Mouse (Mus musculus) left cerebral cortex, postnatal 4 days (tissue): ENCODE data around the gene Far2. TPM values are rescaled to one million over a fixed set of nuclear protein-coding genes. Genes with fewer than 3 reads are reported as not detected.
"Not testable (repeated sequence)": the region's sequence is repeated elsewhere in the genome, so short reads cannot be mapped to it uniquely, and the experiment has no call there.

Experiments used
- DNase-seq: peaks from one replicate; pipeline ENCODE4 v3.0.0-alpha.2; 2022
- intact Hi-C: fragments of 180-260 bp; cut with DNase I; formaldehyde crosslinking; loops from one replicate; pipeline ENCODE4 v1.15.1; 2025
- total RNA-seq, 2 experiments: library from RNA; stranded (reverse); gene quantifications; 2 replicates each; pipeline ENCODE4 v1.2.3; 2021

The Far2 gene
- total RNA-seq, 2 experiments from 2014 or later: 39.6 to 42.5 TPM

DNA sequence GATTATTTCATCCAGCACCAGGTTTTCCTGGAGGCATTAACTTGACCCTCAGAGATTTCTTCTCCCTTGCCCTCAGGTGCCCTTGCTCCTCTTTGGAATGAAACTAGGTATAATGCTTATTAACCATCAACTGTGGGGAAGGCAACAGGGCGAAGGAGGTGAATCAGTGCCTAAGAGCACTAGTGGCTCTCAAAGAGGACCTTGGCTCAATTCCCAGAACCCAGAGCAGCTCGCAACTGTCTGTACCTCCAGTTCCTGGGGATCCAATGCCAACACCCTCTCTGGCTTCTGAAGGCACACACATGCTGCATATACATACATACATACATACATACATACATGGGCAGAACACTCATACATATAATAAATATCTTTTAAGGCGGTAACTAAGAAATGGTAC lies 69.8 kb downstream of the Far2 start:
- intact Hi-C loops: no loop called here

DNA sequence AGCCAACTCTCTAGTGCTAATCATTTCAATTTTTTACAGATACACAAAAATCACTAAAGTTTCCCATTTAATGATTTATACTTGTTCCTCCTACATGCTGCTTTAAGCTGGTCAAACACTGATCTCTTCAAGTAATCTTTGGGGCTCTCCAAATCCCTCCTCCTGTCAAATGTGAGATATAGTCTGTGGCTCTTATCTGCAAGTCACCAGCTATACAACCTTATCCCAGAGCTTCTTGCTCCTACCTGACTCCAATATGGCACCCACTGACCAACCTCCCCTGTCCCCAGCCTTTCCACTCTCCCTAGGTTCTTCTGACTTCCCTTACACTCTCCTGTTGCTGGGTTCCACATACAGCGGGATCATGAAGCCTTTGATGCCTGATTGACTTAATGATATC lies 70.6 kb downstream of the Far2 start:
- intact Hi-C loops: no loop called here
- no peak for DNase-seq

More for the DNA sequence above, 69.8 kb downstream of the Far2 start:
- no peak for DNase-seq

DNA sequence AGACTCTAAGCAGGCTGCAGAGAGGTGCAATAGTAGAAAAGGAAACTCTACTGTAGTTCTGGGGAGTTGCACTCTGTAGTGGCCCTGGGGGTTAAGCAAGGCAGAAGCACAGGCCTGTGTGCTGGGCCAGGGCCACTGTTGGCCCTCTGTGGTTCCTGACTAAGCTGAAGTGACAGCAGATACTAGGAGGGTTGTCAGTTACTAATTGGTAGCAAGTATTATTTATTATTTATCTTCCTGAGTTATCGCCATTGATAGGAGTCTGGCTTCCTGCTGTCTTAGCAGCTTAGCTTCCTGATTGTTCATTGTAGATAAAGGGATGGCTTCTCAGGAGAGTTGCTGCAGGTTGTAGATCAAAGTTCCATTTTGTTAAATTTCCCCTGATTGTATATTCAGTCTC lies 73.6 kb downstream of the Far2 start:
- intact Hi-C loops: no loop called here
- no peak for DNase-seq

DNA sequence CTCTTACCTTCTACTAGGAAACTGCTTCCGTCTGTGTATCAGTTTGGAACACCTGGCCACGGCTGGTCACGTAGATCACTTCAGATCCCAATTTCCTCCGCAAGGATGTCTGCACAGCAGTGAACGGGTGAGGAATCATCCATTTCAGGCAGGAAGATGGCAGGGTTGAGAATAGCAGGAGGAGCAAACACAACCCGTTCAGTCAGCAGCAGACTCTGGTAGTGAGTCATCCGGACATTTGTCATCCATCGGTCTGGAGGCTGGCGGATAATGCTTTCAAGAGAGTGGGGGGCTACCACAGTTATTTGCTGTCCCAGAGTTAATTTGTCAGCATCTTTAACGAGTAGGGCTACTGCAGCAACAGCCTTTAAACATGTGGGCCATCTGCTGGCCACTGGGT lies 79.8 kb downstream of the Far2 start:
- DNase-seq, intact Hi-C loops: not testable (repeated sequence)

DNA sequence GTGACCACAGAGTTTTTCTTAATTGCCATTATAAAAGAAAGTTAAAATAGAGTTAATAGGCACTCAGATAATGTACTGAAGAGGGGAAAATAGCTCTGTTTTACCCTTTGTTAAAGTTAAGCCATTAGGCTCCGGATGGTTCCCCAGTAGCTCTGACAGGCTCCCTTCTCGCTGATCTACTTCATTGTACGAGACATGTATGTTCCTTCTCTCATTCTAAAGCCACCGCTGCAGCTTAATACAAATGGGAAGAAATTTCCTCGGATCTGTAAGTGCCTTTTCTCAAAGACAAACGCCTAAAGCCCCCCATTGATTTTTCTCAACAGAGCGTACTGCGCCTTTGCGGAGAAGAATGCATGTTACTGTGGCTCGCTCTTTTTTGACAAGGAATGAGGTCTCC lies 85.3 kb downstream of the Far2 start:
- DNase-seq: no peak
- intact Hi-C loops: loop anchor here (10.0 kb wide), 1 partner anchor 178 kb away; no protein-coding TSS in a partner anchor

DNA sequence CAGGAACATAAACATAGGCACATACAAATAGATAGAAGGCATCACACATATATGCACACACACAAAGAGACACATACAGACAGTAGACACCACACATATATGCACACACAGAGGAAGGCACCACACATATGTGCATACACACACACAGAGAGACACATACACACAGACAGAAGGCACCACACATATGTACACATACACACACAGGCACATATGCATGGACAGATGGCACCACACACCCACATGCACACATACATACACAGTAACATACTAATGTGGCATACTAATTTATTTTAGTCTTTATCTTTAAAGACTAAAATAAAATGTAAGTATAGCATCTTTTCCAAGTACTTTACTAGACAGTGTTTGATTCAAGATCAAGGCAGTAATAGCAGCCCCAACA lies 86.5 kb downstream of the Far2 start:
- intact Hi-C loops: loop anchor here (10.0 kb wide), 1 partner anchor 179 kb away; no protein-coding TSS in a partner anchor
- no peak for DNase-seq

DNA sequence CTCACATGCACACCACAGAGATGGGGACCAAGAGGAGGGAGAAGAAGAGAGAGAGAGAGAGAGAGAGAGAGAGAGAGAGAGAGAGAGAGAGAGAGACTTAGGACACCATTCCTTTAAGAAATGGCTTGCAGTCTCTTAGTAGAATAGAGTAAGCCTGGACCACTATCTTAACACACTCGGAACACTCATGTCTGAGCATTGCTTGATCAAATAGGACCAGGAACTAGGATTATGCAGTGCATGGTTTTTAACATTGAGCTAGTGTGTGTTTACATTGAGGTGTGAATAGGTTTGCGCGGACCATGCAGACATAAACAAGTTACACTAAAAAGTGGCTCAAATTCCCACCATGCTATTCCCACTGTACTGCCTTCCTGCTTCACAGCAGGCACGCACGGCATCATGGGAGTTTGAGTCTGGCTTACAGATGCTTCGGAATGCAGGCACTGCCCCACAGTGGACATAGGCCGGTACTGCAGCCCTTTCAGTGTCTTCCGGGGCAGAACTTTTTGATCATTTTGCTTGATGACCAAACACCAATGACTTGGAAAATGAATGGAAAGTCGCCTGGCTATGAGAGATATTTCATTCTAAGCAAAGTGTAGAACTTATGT lies 88.8 kb downstream of the Far2 start:
- DNase-seq: peak; percentile 86
- intact Hi-C loops: loop anchor here (10.0 kb wide), 1 partner anchor 181 kb away; no protein-coding TSS in a partner anchor

DNA sequence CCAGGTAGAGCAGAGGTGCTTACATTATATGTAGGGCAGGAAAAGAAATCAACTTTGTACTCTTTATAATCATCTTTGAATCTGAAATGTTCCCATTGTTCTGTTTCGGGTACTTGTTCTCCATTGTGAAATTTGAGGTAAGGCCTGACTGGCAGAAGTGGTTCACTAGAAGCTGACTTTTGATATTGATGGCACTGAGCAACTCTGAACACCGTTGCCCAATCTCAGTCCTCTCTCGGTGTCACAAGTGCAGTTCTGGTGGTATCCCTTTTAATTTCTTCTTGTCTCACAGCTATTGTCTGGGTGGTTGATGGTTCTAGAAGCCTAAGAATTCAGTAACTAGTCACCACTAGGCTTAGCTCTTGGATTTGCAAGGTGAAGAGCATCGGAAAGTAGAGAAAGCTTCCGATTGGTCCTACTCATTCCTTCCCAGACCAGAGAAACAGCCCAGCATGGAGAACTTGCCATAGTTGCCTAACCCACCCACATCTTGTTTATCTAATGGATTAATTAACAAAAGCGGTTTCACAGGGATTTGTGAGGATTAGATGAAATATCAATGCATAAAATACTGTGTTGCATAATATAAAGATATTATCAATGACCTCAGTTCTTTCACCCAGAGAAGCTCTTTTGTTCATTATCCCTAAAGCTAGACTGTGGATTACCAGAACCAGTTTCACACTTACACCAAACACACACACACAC lies 92.4 kb downstream of the Far2 start:
- intact Hi-C loops: loop anchor here (10.0 kb wide), 1 partner anchor 185 kb away; no protein-coding TSS in a partner anchor
- no peak for DNase-seq

DNA sequence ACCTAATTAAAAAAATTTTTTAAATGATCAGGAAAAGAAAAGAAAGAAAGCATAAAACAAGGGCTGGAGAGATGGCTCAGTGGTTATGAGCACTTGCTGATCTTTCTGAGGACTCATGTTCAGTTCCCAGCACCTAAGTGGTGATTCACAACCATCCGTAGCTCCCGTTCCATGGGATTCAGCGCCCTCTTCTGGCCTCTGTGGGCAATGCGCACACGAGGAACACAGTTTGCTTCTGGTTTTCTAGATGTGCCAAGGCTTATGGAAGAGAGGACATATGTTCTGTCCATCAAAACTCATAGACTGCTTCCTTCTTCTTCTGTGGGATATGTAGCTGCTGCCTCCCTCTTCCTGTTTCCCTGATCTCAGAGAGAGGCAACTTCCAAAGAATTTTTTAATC lies 94.8 kb downstream of the Far2 start:
- DNase-seq: no peak
- intact Hi-C loops: no loop called here

DNA sequence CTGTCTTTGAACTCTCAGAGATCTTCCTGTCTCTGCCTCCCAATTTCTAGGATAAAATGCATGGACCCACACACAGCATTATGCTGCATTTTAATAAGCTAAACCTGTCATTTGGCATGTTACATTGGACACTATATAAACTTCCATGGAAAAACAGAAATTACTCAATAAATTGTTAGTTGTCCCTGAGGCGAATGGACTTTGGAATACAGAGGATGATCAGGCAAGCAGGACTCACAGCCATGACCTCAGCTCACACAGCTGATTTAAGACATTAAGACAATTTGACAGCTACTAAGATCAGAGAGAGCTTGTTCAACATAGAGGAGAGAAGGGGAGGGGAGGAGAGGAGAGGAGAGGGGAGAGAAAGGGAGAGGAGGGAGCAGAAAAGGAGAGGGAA lies 95.4 kb downstream of the Far2 start:
- intact Hi-C loops: no loop called here
- no peak for DNase-seq

DNA sequence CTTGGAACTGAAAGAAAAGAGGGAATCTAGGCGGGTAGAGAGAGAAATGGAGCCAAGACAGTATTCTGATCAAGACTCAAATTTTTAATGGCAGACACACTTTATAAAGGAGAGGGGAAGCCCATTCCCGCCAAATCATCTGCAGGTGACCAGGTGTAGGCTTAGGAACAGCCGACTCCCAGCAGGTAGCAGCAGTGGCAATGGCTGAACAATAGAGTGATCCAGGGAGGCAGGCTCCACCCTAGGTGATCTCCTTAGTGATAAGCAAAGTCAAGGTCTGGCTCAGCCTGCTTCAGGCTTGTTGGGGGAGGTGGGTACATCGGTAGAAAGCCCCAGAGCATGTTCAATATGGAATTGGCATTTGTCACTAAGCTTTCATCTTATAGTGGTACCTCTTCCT lies 105.2 kb downstream of the Far2 start:
- intact Hi-C loops, DNase-seq: not testable (repeated sequence)

DNA sequence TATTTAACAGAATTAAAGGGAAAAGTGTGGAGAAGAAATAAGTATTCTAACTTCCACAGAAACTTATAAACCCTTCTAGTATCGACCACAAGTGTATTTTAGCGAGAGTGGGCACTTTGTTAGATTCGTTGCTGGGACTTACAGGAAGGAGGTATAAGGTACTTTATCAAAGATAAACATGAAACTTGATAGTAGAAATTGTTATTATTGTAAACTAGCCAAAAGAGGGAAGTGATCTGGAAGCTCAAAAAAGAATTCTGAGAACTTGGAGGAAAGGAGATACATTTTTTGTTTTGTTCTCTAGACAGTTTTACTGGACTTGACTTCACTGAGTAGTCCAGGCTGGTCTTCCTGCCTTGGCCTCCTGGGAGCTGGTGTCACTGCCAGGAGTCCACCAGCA lies 125.8 kb downstream of the Far2 start:
- intact Hi-C loops: no loop called here
- no peak for DNase-seq

DNA sequence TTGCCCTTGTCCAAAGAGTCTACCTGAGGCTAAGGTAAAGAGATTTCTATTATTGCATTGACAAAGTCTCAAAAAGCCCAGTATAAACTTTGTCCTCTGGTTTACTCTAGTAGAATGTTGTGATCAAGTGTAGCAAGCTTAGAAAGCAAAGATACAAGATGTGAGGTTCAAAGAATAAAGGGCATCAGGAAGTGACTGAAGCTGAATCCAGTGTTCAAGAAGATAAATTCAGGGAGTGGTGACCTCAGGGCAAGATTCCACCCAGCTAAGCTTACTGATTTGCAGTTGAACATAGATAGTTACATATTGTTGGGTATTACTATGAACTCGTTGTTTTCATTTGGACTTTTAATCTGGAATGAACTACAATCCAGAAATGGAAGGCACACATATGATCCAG lies 138.6 kb downstream of the Far2 start:
- intact Hi-C loops: no loop called here
- no peak for DNase-seq

DNA sequence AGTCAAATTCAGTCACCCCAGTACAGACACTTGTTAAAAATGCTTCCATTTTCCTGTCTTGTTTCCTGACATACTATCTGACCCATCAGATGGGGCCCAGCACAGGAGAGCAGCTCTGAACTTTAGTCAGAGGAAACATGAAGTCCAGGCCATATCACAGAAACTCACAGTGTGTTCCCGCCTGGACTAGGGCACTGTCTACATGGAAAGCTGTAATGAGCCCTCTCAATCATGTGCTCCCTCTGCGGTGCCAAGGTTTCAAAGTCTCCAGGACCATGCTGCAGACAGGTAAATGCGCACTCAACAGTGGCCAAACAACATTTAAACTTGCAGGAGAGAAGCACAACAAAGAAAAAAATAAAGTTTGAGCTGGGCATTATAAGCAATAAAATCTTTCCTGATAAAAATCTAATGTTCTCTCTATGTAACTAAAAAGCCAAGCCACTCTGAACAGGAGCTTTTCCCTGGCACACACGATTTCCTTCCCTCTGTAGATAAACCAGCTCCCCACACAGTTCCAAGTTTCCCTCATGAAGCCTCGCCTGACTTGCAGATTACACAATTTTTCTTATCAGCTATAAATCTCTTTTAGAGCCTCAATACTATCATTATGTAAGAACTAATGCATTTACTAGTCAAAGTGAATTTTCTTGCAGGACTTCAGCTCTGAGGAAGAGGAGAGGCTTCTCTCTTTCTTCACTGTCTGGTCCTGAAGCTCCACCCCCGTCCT lies 147.1 kb downstream of the Far2 start:
- intact Hi-C loops: no loop called here
- DNase-seq: no peak

DNA sequence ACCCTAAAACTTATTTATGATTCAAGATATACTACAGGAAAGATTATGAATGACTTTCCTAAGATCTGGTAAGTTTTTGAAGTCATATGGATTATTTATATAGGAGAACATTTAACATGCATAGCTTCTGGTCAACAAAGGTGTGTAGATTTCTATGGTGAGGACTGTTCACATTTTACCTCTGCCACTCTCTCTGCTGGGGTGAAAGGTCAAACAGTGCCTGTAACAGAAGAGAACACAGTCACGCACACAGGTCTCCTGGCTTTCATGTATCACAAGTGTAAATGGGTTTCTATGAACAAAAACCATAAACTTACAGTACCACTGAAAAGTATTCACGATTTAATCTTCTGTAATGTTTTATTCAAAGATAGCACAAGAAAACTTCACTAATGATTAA lies 152.1 kb downstream of the Far2 start:
- DNase-seq: no peak
- intact Hi-C loops: no loop called here

DNA sequence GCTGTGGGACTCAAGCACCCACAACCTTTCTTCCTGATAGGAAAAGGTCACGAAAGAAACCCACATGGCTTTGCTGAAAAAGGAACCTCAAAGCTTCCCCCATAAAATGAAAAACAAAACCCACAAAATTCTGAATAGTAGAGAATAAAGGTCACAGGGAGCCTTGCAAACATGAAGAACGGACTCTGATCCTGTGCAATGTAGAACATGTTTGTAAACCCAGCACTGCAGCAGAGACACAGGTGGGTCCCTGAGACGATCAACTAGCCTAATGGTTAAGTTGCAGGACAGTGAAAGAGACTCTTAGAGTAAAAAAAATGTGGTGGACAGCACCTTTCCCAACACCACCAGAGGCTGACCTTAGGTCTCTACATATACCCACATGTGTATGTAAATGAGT lies 152.7 kb downstream of the Far2 start:
- intact Hi-C loops: no loop called here

DNA sequence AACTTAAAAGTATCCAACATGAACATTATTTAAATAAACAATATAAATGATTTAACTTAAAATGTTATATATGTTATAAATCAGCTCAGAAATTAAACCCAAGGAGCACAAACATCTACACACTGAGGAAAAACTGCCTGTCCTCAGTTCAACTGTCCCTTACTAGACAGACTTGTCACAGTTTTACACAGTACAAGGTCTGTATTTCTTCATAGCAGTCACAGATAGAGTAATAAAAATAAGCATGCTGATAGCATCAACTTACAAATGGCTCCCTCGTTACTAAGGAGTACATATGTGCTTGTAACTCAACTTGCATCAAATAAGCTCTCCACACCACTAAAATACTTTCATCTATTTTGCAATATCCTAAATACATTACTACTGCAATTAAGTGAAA lies 158.1 kb downstream of the Far2 start:
- DNase-seq: no peak
- intact Hi-C loops: no loop called here

More for the DNA sequence above, 152.7 kb downstream of the Far2 start:
- DNase-seq: no peak

DNA sequence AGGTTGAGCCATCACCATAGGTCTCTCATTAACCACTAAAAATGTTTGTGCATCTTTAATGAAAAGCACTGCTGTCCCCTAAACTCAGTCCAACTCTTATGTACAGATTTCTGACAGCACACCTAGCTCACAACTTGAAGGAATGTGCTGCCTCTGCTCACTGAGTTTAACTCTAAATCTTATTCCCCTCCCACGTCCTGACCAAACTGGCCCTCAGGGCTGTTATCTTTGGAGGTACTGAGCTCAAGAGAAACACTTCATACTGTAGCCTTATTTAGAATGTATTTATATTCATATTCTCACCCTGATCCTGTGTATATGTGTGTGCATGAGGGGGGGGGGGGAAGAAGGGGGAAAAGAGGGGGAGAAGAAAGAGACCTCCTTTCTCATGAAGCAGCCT lies 160.5 kb downstream of the Far2 start:
- intact Hi-C loops: no loop called here
- no peak for DNase-seq

DNA sequence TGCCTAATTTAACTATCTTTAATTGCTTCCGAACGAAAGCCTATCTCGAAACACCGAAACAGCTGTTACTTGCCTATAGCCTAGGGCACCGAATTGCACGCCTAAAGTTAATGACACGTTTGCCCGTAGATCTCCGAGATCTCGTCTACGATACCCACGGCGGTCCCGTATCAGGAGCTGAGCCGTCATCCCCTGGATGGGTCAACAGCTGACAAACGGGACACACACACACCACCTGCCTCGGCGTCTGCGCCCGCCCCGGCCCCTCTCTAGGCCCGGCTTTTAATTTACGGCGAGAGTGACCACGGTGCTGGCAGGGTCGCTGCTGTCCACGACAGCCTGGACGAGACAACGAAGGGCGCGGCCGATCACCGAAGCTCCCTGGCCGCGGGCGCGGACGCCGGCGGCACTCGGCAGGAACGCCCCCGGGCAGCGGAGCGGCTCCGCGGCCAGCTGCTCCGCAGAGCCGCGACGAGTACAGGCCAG lies 164.4 kb downstream of the Far2 start:
- intact Hi-C loops: loop anchor here (10.0 kb wide), 1 partner anchor 703 kb away; no protein-coding TSS in a partner anchor
- peak; percentile 30 for DNase-seq

DNA sequence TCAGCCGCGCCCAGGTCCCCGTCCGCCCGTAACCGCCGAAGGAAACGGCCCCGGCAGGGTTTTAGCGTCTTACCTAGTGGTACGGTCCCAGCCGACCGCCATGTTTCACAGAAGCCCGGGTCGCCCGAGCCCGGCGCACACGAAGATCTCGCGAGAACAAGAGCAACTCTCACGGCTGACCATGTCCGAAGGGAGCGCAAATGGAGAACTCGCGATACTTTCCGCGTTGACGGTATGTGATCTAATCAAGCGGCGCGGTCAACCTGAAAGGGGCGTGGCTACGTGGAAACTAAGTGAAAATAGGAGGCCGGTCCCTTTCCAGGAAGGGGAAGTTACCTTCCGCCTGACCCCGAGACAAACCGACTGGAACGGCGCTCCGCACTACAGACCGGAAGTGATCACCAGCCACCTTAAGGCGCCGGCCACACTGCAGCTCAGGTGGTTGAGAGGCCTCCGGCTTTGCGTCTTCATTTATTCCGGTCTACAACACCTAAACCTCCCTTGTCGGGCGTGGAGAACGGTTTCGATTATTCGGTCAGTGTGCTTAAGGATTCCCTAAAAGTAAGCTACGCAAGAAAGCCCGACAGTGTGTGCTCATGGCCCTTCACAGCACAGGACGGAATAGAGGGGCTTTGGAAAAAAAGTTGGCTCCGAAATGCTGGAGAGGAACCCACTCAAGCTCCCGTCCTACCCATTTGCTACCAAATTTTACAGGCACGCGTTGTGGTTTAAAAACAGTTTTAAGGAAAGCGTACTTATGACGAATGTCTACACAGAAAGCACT lies 165.0 kb downstream of the Far2 start, which contains the start of gene Ergic2:
TSS of gene Ergic2 (minus strand) at position 478 of the 784 bp plus-strand sequence.
- intact Hi-C loops: loop anchor here (10.0 kb wide), 1 partner anchor 703 kb away; no protein-coding TSS in a partner anchor
- peak; percentile 98 for DNase-seq
